Mouse (Mus musculus): ENCODE measurements around the gene Cct2.
A peak's percentile ranks its signal among the peaks of the same experiment; 100 is the strongest.

Cct2 gene

GRCm38 (mm10) chr10:117063254-117064021 lies at the start of gene Cct2:
TSS of gene Cct2 (minus strand) at chr10:117063814.
- H3K27me3 ChIP-seq (ENCODE audit: insufficient read depth, low read length): no peaks in the 10 kb centered on the region
- H3K4me3 ChIP-seq (replicated peaks; ENCODE audit: low read length): peak within 1 kb of the TSS; percentile 99
- peaks cover 46% of the 10 kb centered on the region for H3K36me3 ChIP-seq (ENCODE audit: insufficient read depth, low read length)
- peaks cover 42% of the 10 kb centered on the region for H3K4me1 ChIP-seq (replicated peaks; ENCODE audit: low read depth, low read length)
- TF ChIP-seq NANOG (IDR thresholded peaks at IDR 0.05; ENCODE audit: borderline replicate concordance, low read length): no peak
- TF ChIP-seq CTCF (conservative IDR thresholded peaks at IDR 0.05; ENCODE audit: low read length): no peak
- no peak for TF ChIP-seq POU5F1 (IDR thresholded peaks at IDR 0.05; ENCODE audit: borderline replicate concordance, low read length)
- no peaks in the 10 kb centered on the region for H3K9me3 ChIP-seq (ENCODE audit: low read length)

DNA sequence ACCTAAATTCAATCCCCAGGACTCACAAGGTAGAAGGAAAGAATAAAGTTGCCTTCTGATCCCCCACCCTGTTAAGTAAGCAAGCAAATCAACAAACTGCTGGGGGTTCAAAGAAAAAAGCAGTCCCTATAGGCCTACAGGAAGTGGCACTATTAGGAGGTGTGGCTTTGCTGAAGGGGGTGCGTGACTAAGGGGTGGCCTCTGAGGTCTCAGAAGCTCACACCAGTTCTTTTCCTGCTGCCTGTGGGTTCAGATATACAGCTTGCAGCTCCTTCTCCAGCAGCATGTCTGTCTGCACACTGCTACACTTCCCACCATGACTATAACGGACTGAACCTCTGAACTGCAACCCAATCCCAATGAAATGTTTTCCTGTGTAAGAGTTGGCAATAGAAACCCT lies 48.9 kb upstream of the Cct2 start:
- peaks cover 3% of the 10 kb centered on the region; the same call in 1 of the 2 replicates for H3K36me3 ChIP-seq (ENCODE audit: insufficient read depth, low read length)
- no peak overlapping the region for H3K4me3 ChIP-seq (replicated peaks; ENCODE audit: low read length)
- no peaks in the 10 kb centered on the region for H3K27me3 ChIP-seq (ENCODE audit: insufficient read depth, low read length)
- H3K9me3 ChIP-seq (ENCODE audit: low read length): no peaks in the 10 kb centered on the region
- no peak for TF ChIP-seq NANOG (IDR thresholded peaks at IDR 0.05; ENCODE audit: borderline replicate concordance, low read length)
- TF ChIP-seq CTCF (conservative IDR thresholded peaks at IDR 0.05; ENCODE audit: low read length): no peak
- no peak for TF ChIP-seq POU5F1 (IDR thresholded peaks at IDR 0.05; ENCODE audit: borderline replicate concordance, low read length)
- H3K4me1 ChIP-seq (replicated peaks; ENCODE audit: low read depth, low read length): peaks cover 30% of the 10 kb centered on the region

DNA sequence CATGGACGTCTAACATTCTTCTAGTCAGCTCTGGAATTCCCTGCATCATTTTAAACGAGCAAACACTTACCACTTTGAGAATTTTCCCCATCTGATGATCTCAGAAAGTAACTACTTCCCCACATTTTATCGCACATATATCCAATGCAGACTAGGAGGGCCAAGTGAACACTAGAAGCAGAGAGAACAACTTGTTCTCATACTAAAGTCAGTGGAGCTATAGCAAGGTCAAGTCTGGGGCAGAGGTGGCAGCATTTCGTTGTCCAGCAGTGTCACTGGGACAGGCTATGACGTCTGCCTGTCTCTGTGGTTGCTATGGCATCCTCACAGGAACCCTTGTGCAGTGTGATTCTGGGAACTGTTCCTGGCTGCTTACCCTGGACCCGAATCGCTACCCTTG lies 47.8 kb upstream of the Cct2 start:
- no peaks in the 10 kb centered on the region for H3K9me3 ChIP-seq (ENCODE audit: low read length)
- TF ChIP-seq NANOG (IDR thresholded peaks at IDR 0.05; ENCODE audit: borderline replicate concordance, low read length): no peak
- TF ChIP-seq POU5F1 (IDR thresholded peaks at IDR 0.05; ENCODE audit: borderline replicate concordance, low read length): no peak
- TF ChIP-seq CTCF (conservative IDR thresholded peaks at IDR 0.05; ENCODE audit: low read length): no peak
- H3K27me3 ChIP-seq (ENCODE audit: insufficient read depth, low read length): no peaks in the 10 kb centered on the region
- H3K4me1 ChIP-seq (replicated peaks; ENCODE audit: low read depth, low read length): peaks cover 30% of the 10 kb centered on the region
- no peak overlapping the region for H3K4me3 ChIP-seq (replicated peaks; ENCODE audit: low read length)
- peaks cover 3% of the 10 kb centered on the region; the same call in 1 of the 2 replicates for H3K36me3 ChIP-seq (ENCODE audit: insufficient read depth, low read length)

GRCm38 (mm10) chr10:117110271-117110670 lies 46.7 kb upstream of the Cct2 start:
- TF ChIP-seq NANOG (IDR thresholded peaks at IDR 0.05; ENCODE audit: borderline replicate concordance, low read length): no peak
- TF ChIP-seq CTCF (conservative IDR thresholded peaks at IDR 0.05; ENCODE audit: low read length): no peak
- TF ChIP-seq POU5F1 (IDR thresholded peaks at IDR 0.05; ENCODE audit: borderline replicate concordance, low read length): no peak
- Histone ChIP-seq H3K9me3 (ENCODE audit: low read length) (no peaks in the 10 kb centered on the region), H3K4me3 (replicated peaks; ENCODE audit: low read length) (no peak overlapping the region), H3K4me1 (replicated peaks; ENCODE audit: low read depth, low read length) (peaks cover 35% of the 10 kb centered on the region), H3K36me3 (ENCODE audit: insufficient read depth, low read length) (peaks cover 3% of the 10 kb centered on the region; the same call in 1 of the 2 replicates), H3K27me3 (ENCODE audit: insufficient read depth, low read length) (no peaks in the 10 kb centered on the region)

GRCm38 (mm10) chr10:117106686-117107085 lies 43.1 kb upstream of the Cct2 start:
- Histone ChIP-seq H3K9me3 (ENCODE audit: low read length) (no peaks in the 10 kb centered on the region), H3K4me3 (replicated peaks; ENCODE audit: low read length) (no peak overlapping the region), H3K27me3 (ENCODE audit: insufficient read depth, low read length) (no peaks in the 10 kb centered on the region), H3K36me3 (ENCODE audit: insufficient read depth, low read length) (no peaks in the 10 kb centered on the region), H3K4me1 (replicated peaks; ENCODE audit: low read depth, low read length) (peaks cover 24% of the 10 kb centered on the region)
- no peak for TF ChIP-seq CTCF (conservative IDR thresholded peaks at IDR 0.05; ENCODE audit: low read length)
- TF ChIP-seq POU5F1 (IDR thresholded peaks at IDR 0.05; ENCODE audit: borderline replicate concordance, low read length): no peak
- TF ChIP-seq NANOG (IDR thresholded peaks at IDR 0.05; ENCODE audit: borderline replicate concordance, low read length): no peak

- Histone ChIP-seq H3K27me3 (ENCODE audit: insufficient read depth, low read length) (no peaks in the 10 kb centered on the region), H3K4me1 (replicated peaks; ENCODE audit: low read depth, low read length) (peaks cover 19% of the 10 kb centered on the region), H3K9me3 (ENCODE audit: low read length) (no peaks in the 10 kb centered on the region), H3K4me3 (replicated peaks; ENCODE audit: low read length) (no peak overlapping the region), H3K36me3 (ENCODE audit: insufficient read depth, low read length) (no peaks in the 10 kb centered on the region)
- TF ChIP-seq NANOG (IDR thresholded peaks at IDR 0.05; ENCODE audit: borderline replicate concordance, low read length) (no peak), POU5F1 (IDR thresholded peaks at IDR 0.05; ENCODE audit: borderline replicate concordance, low read length) (no peak), CTCF (conservative IDR thresholded peaks at IDR 0.05; ENCODE audit: low read length) (no peak)
Observed at GRCm38 (mm10) chr10:117106244-117106643, 42.6 kb upstream of the Cct2 start.

DNA sequence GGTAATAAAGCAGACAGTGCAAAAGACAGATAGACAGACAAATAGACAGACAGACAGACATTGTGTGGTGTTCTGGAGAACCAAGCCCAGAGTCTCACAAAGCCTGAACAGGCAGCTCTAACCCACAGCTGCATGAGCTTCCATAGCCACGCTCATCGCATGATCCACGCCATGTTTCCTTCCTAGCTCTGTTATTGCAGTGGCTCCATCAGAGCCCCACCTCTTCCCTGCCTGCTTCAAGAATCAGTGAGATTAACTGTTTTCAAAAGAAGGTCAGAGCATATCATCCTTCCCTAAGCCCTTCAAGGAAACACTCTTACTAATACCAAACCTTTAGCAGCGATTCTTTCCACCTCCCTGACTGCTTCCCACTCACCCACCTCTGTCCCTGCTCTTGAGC lies 41.4 kb upstream of the Cct2 start:
- Histone ChIP-seq H3K27me3 (ENCODE audit: insufficient read depth, low read length) (no peaks in the 10 kb centered on the region), H3K4me1 (replicated peaks; ENCODE audit: low read depth, low read length) (peaks cover 18% of the 10 kb centered on the region), H3K9me3 (ENCODE audit: low read length) (no peaks in the 10 kb centered on the region), H3K36me3 (ENCODE audit: insufficient read depth, low read length) (no peaks in the 10 kb centered on the region), H3K4me3 (replicated peaks; ENCODE audit: low read length) (no peak overlapping the region)
- TF ChIP-seq POU5F1 (IDR thresholded peaks at IDR 0.05; ENCODE audit: borderline replicate concordance, low read length): no peak
- TF ChIP-seq CTCF (conservative IDR thresholded peaks at IDR 0.05; ENCODE audit: low read length): no peak
- TF ChIP-seq NANOG (IDR thresholded peaks at IDR 0.05; ENCODE audit: borderline replicate concordance, low read length): no peak

- H3K9me3 ChIP-seq (ENCODE audit: low read length): no peaks in the 10 kb centered on the region
- TF ChIP-seq NANOG (IDR thresholded peaks at IDR 0.05; ENCODE audit: borderline replicate concordance, low read length) (no peak), CTCF (conservative IDR thresholded peaks at IDR 0.05; ENCODE audit: low read length) (no peak), POU5F1 (IDR thresholded peaks at IDR 0.05; ENCODE audit: borderline replicate concordance, low read length) (no peak)
Observed at GRCm38 (mm10) chr10:117103854-117104598, 40.4 kb upstream of the Cct2 start.

More at GRCm38 (mm10) chr10:117103854-117104598, 40.4 kb upstream of the Cct2 start:
- no peak overlapping the region for H3K4me3 ChIP-seq (replicated peaks; ENCODE audit: low read length)
- H3K36me3 ChIP-seq (ENCODE audit: insufficient read depth, low read length): no peaks in the 10 kb centered on the region
- H3K4me1 ChIP-seq (replicated peaks; ENCODE audit: low read depth, low read length): peaks cover 21% of the 10 kb centered on the region
- H3K27me3 ChIP-seq (ENCODE audit: insufficient read depth, low read length): no peaks in the 10 kb centered on the region

All from E14TG2a.4 (cell line).